Comparison of ENCODE assay signal across 8 mouse cellular contexts in genomic region chr9:109058006-109058765, GRCm38 (mm10). TPM values are rescaled to one million over a fixed set of nuclear protein-coding genes. Genes with fewer than 3 reads are reported as not detected.
DNase-seq lines count a peak whose midpoint lies in the region; ATAC-seq and TF ChIP-seq lines count a peak whose summit lies in the region.

No protein-coding gene starts in this region.

- no peak for DNase-seq in kidney, adult 18-20 months
- no peak for DNase-seq in liver, embryonic 11.5 days (ENCODE audit: low spot score)
- no peak for DNase-seq in ovary, adult 18-20 months (ENCODE audit: low spot score)
- DNase-seq in frontal cortex, postnatal 14 days (ENCODE audit: low spot score in 2 of 2), result no peak
- no peak for DNase-seq in adrenal gland, postnatal 25 days

- ATAC-seq in kidney, embryonic 15.5 days (replicated peaks; ENCODE audit: low FRiP score), result no peak
- ATAC-seq in liver, embryonic 11.5 days (replicated peaks; ENCODE audit: low FRiP score), result no peak

- H3K27me3 ChIP-seq in kidney, embryonic 15.5 days, result no peaks in the 10 kb centered on the region
- no peaks in the 10 kb centered on the region for H3K27me3 ChIP-seq in E14TG2a.4 (ENCODE audit: insufficient read depth, low read length)
- H3K27me3 ChIP-seq in liver, embryonic 11.5 days (replicated peaks; ENCODE audit: control insufficient read depth, insufficient read depth, low read length), result no peaks in the 10 kb centered on the region

- H3K36me3 ChIP-seq in kidney, embryonic 15.5 days, result peaks cover 63% of the 10 kb centered on the region
- peaks cover 59% of the 10 kb centered on the region for H3K36me3 ChIP-seq in E14TG2a.4 (ENCODE audit: insufficient read depth, low read length)
- peaks cover 20% of the 10 kb centered on the region for H3K36me3 ChIP-seq in liver, embryonic 11.5 days (ENCODE audit: control insufficient read depth, insufficient read depth, low read length)

- peaks cover 34% of the 10 kb centered on the region for H3K4me1 ChIP-seq in kidney, embryonic 15.5 days
- peaks cover 78% of the 10 kb centered on the region for H3K4me1 ChIP-seq in E14TG2a.4 (replicated peaks; ENCODE audit: low read depth, low read length)
- H3K4me1 ChIP-seq in embryonic fibroblast, embryonic 13.5 days (ENCODE audit: control insufficient read depth, insufficient read depth, low read length), result peaks cover 15% of the 10 kb centered on the region
- peaks cover 20% of the 10 kb centered on the region for H3K4me1 ChIP-seq in liver, embryonic 11.5 days (replicated peaks; ENCODE audit: control insufficient read depth, insufficient read depth, low read length)

- TF ChIP-seq CTCF in E14TG2a.4 (conservative IDR thresholded peaks at IDR 0.05; ENCODE audit: low read length), result no peak
- TF ChIP-seq CTCF in embryonic fibroblast, embryonic 13.5 days (IDR thresholded peaks at IDR 0.05; ENCODE audit: borderline replicate concordance, insufficient read depth, low read length), result no peak

- peak overlapping the region; percentile 61; the same call in 1 of the 2 replicates for H3K9ac ChIP-seq in kidney, embryonic 15.5 days
- peak overlapping the region; percentile 64 for H3K9ac ChIP-seq in liver, embryonic 11.5 days (ENCODE audit: low read depth, low read length)

- no peaks in the 10 kb centered on the region for H3K9me3 ChIP-seq in kidney, embryonic 15.5 days (replicated peaks)
- no peaks in the 10 kb centered on the region for H3K9me3 ChIP-seq in E14TG2a.4 (ENCODE audit: low read length)
- H3K9me3 ChIP-seq in liver, embryonic 11.5 days (ENCODE audit: control insufficient read depth, low read length), result no peaks in the 10 kb centered on the region

- 90% methylated on average over 19 of the region's 19 CpGs for WGBS in kidney, embryonic 15.5 days
- WGBS in liver, embryonic 11.5 days, result 92% methylated on average over 19 of the region's 19 CpGs

- H3K27ac ChIP-seq in kidney, embryonic 15.5 days, result peak overlapping the region; percentile 96
- H3K27ac ChIP-seq in embryonic fibroblast, embryonic 13.5 days (ENCODE audit: insufficient read depth, low read length), result 0 out of 2 replicates have a peak overlapping the region, but pooled peaks have one; percentile 94
- peak overlapping the region; percentile 85; the same call in 1 of the 2 replicates for H3K27ac ChIP-seq in liver, embryonic 11.5 days (ENCODE audit: low read depth, low read length)

- TF ChIP-seq POLR2A in embryonic fibroblast, embryonic 13.5 days (IDR thresholded peaks at IDR 0.05; ENCODE audit: low read depth, low read length), result no peak

- peak overlapping the region; percentile 69 for H3K4me2 ChIP-seq in kidney, embryonic 15.5 days
- H3K4me2 ChIP-seq in liver, embryonic 11.5 days, result peak overlapping the region; percentile 79

- H3K4me3 ChIP-seq in kidney, embryonic 15.5 days (replicated peaks), result peak overlapping the region; percentile 47
- peak overlapping the region; percentile 67 for H3K4me3 ChIP-seq in E14TG2a.4 (replicated peaks; ENCODE audit: low read length)
- no peak overlapping the region for H3K4me3 ChIP-seq in embryonic fibroblast, embryonic 13.5 days (ENCODE audit: insufficient read depth, low read length)
- H3K4me3 ChIP-seq in liver, embryonic 11.5 days (ENCODE audit: low read depth, low read length), result peak overlapping the region; percentile 49

RNA-seq across cellular contexts. Expression of gene Trex1, which starts 1.3 kb away (rescaled TPM):
- polyA plus RNA-seq in kidney, embryonic 15.5 days (2015; fragmentation: Nextera tagmentation; extraction: Ambion mirVana), result 11.1 and 13.8 TPM in 2 replicates
- polyA plus RNA-seq in embryonic fibroblast, embryonic 13.5 days (2011; ENCODE audit: insufficient read length, low read depth, missing spikeins), result 8.2 and 12.8 TPM in 2 replicates
- polyA plus RNA-seq in liver, embryonic 11.5 days (2014; fragmentation: Nextera tagmentation; extraction: Ambion mirVana), result 8.9 and 9.7 TPM in 2 replicates
- 18.8 and 23.3 TPM in 2 replicates for total RNA-seq in adrenal gland, postnatal 25 days (2021)

RNA-seq across cellular contexts. Expression of gene Atrip, which starts 15.7 kb away (rescaled TPM):
- polyA plus RNA-seq in kidney, embryonic 15.5 days (2015; fragmentation: Nextera tagmentation; extraction: Ambion mirVana), result 26.3 and 27.0 TPM in 2 replicates
- polyA plus RNA-seq in embryonic fibroblast, embryonic 13.5 days (2011; ENCODE audit: insufficient read length, low read depth, missing spikeins), result 12.5 and 13.0 TPM in 2 replicates
- polyA plus RNA-seq in liver, embryonic 11.5 days (2014; fragmentation: Nextera tagmentation; extraction: Ambion mirVana), result 24.3 and 28.9 TPM in 2 replicates
- 18.1 and 20.5 TPM in 2 replicates for total RNA-seq in adrenal gland, postnatal 25 days (2021)

RNA-seq across cellular contexts. Expression of gene Shisa5, which starts 19.8 kb away (rescaled TPM):
- polyA plus RNA-seq in kidney, embryonic 15.5 days (2015; fragmentation: Nextera tagmentation; extraction: Ambion mirVana), result 81.7 and 95.6 TPM in 2 replicates
- polyA plus RNA-seq in embryonic fibroblast, embryonic 13.5 days (2011; ENCODE audit: insufficient read length, low read depth, missing spikeins), result 230 and 252 TPM in 2 replicates
- 33.7 and 34.3 TPM in 2 replicates for polyA plus RNA-seq in liver, embryonic 11.5 days (2014; fragmentation: Nextera tagmentation; extraction: Ambion mirVana)
- total RNA-seq in adrenal gland, postnatal 25 days (2021), result 119 TPM in 2 replicates

RNA-seq across cellular contexts. Expression of gene Ccdc51, which starts 24.1 kb away (rescaled TPM):
- polyA plus RNA-seq in kidney, embryonic 15.5 days (2015; fragmentation: Nextera tagmentation; extraction: Ambion mirVana), result 12.9 and 13.6 TPM in 2 replicates
- 4.6 TPM in 2 replicates for polyA plus RNA-seq in embryonic fibroblast, embryonic 13.5 days (2011; ENCODE audit: insufficient read length, low read depth, missing spikeins)
- 21.9 TPM in 2 replicates for polyA plus RNA-seq in liver, embryonic 11.5 days (2014; fragmentation: Nextera tagmentation; extraction: Ambion mirVana)
- 15.7 and 21.0 TPM in 2 replicates for total RNA-seq in adrenal gland, postnatal 25 days (2021)

RNA-seq across cellular contexts. Expression of gene Tma7, which starts 24.2 kb away (rescaled TPM):
- 616 and 693 TPM in 2 replicates for polyA plus RNA-seq in kidney, embryonic 15.5 days (2015; fragmentation: Nextera tagmentation; extraction: Ambion mirVana)
- 411 and 552 TPM in 2 replicates for polyA plus RNA-seq in embryonic fibroblast, embryonic 13.5 days (2011; ENCODE audit: insufficient read length, low read depth, missing spikeins)
- 716 and 742 TPM in 2 replicates for polyA plus RNA-seq in liver, embryonic 11.5 days (2014; fragmentation: Nextera tagmentation; extraction: Ambion mirVana)
- total RNA-seq in adrenal gland, postnatal 25 days (2021), result 370 and 418 TPM in 2 replicates
